Mouse (Mus musculus) E14TG2a.4 (cell line): Measurements from ENCODE around the gene Dtx1.

Experiments
- CTCF ChIP-seq: conservative IDR thresholded peaks from 2 replicates; pipeline ENCODE4 v1.5.1; 2014; ENCODE audit warnings: low read length
- POU5F1 ChIP-seq: IDR thresholded peaks from 2 replicates; pipeline ENCODE4 v1.6.1; 2014; ENCODE audit warnings: low read length, borderline replicate concordance

GRCm38 (mm10) chr5:120679676-120680555 is 31.8 kb downstream of the Dtx1 start:
- TF ChIP-seq CTCF (peak; percentile 37; the same call in 1 of the 2 replicates), POU5F1 (no peak)
